Mouse (Mus musculus) 3T3-L1 (cell line): Measurements from ENCODE around the gene Il1rl1.

Source experiments
- DNase-seq: peaks from one replicate; pipeline ENCODE4 v3.0.0-alpha.2; 2015; ENCODE audit warnings: low read depth, low spot score

Il1rl1 gene

GRCm38 (mm10) chr1:40428910-40429675 is at the start of gene Il1rl1:
Il1rl1 (plus strand) TSS chr1:40429570.
- DNase-seq: no peak

- peak; percentile 95 for DNase-seq
Measured at GRCm38 (mm10) chr1:40380111-40380510, 49.3 kb upstream of the Il1rl1 start.

GRCm38 (mm10) chr1:40380990-40381389 is 48.4 kb upstream of the Il1rl1 start:
- no peak for DNase-seq

GRCm38 (mm10) chr1:40382841-40383240 is 46.5 kb upstream of the Il1rl1 start:
- no peak for DNase-seq

GRCm38 (mm10) chr1:40384931-40385545 is 44.3 kb upstream of the Il1rl1 start:
- DNase-seq: peak; percentile 67

- no peak for DNase-seq
Measured at GRCm38 (mm10) chr1:40391374-40391773, 38.0 kb upstream of the Il1rl1 start.

- no peak for DNase-seq
Measured at GRCm38 (mm10) chr1:40392535-40392934, 36.8 kb upstream of the Il1rl1 start.

GRCm38 (mm10) chr1:40393214-40393613 is 36.2 kb upstream of the Il1rl1 start:
- peak; percentile 98 for DNase-seq

- DNase-seq: no peak
Measured at GRCm38 (mm10) chr1:40399639-40400038, 29.7 kb upstream of the Il1rl1 start.

GRCm38 (mm10) chr1:40404682-40405081 is 24.7 kb upstream of the Il1rl1 start:
- no peak for DNase-seq

- no peak for DNase-seq
Measured at GRCm38 (mm10) chr1:40409882-40410281, 19.5 kb upstream of the Il1rl1 start.

- DNase-seq: no peak
Measured at GRCm38 (mm10) chr1:40413039-40413438, 16.3 kb upstream of the Il1rl1 start.

- peak; percentile 66 for DNase-seq
Measured at GRCm38 (mm10) chr1:40414276-40414675, 15.1 kb upstream of the Il1rl1 start.

GRCm38 (mm10) chr1:40414863-40415656 is 14.3 kb upstream of the Il1rl1 start:
- DNase-seq: no peak

GRCm38 (mm10) chr1:40417034-40417433 is 12.3 kb upstream of the Il1rl1 start:
- peak; percentile 66 for DNase-seq

- DNase-seq: no peak
Measured at GRCm38 (mm10) chr1:40418512-40418911, 10.9 kb upstream of the Il1rl1 start.

- DNase-seq: no peak
Measured at GRCm38 (mm10) chr1:40423892-40424291, 5.5 kb upstream of the Il1rl1 start.

GRCm38 (mm10) chr1:40427270-40427669 is 2.1 kb upstream of the Il1rl1 start:
- no peak for DNase-seq

- DNase-seq: no peak
Measured at GRCm38 (mm10) chr1:40427901-40428300, 1.5 kb upstream of the Il1rl1 start.

- DNase-seq: no peak
Measured at GRCm38 (mm10) chr1:40430143-40430834, 919 bp downstream of the Il1rl1 start.

GRCm38 (mm10) chr1:40432169-40432568 is 2.8 kb downstream of the Il1rl1 start:
- no peak for DNase-seq

GRCm38 (mm10) chr1:40435936-40436335 is 6.6 kb downstream of the Il1rl1 start:
- DNase-seq: peak; percentile 93
